Mouse (Mus musculus): ENCODE data around the gene Lsm2. TPM values are rescaled to one million over a fixed set of nuclear protein-coding genes. Genes with fewer than 3 reads are reported as not detected.

Gene Lsm2
- 151 and 159 TPM in 2 replicates for polyA plus RNA-seq (2014; fragmentation: Nextera tagmentation; extraction: Ambion mirVana)

- Histone ChIP-seq H3K9me3 (ENCODE audit: control insufficient read depth, low read length) (no peaks in the 10 kb centered on the region), H3K27me3 (replicated peaks; ENCODE audit: control insufficient read depth, insufficient read depth, low read length) (no peaks in the 10 kb centered on the region), H3K4me1 (ENCODE audit: control insufficient read depth, insufficient read depth, low read length) (peaks cover 6% of the 10 kb centered on the region), H3K36me3 (ENCODE audit: control insufficient read depth, insufficient read depth, low read length) (peaks cover 26% of the 10 kb centered on the region), H3K9ac (ENCODE audit: low read depth, low read length) (peak within 1 kb of the TSS; percentile 90), H3K4me2 (ENCODE audit: low read depth, low read length) (peak within 1 kb of the TSS; percentile 93), H3K4me3 (ENCODE audit: low read depth, low read length) (peak within 1 kb of the TSS; percentile 83), H3K27ac (replicated peaks; ENCODE audit: low read depth, low read length) (peak within 1 kb of the TSS; percentile 97)
- WGBS = 0% methylated on average over 48 of the region's 58 CpGs
- peak; percentile 96 for ATAC-seq (ENCODE audit: low read depth)
- DNase-seq (ENCODE audit: low spot score) = peak; percentile 97
Observed at GRCm38 (mm10) chr17:34981690-34982180, at the start of gene Lsm2. Lsm2 (plus strand) TSS chr17:34981862.

- peaks cover 5% of the 10 kb centered on the region; the same call in 1 of the 2 replicates for H3K36me3 ChIP-seq (ENCODE audit: control insufficient read depth, insufficient read depth, low read length)
- ATAC-seq (ENCODE audit: low read depth) = no peak
- H3K4me1 ChIP-seq (ENCODE audit: control insufficient read depth, insufficient read depth, low read length) = peaks cover 7% of the 10 kb centered on the region
- peak overlapping the region; percentile 71 for H3K4me3 ChIP-seq (ENCODE audit: low read depth, low read length)
- H3K9ac ChIP-seq (ENCODE audit: low read depth, low read length) = peak overlapping the region; percentile 81
- no peak overlapping the region for H3K27ac ChIP-seq (replicated peaks; ENCODE audit: low read depth, low read length)
- no peaks in the 10 kb centered on the region for H3K9me3 ChIP-seq (ENCODE audit: control insufficient read depth, low read length)
- H3K4me2 ChIP-seq (ENCODE audit: low read depth, low read length) = peak overlapping the region; percentile 72
- no peaks in the 10 kb centered on the region for H3K27me3 ChIP-seq (replicated peaks; ENCODE audit: control insufficient read depth, insufficient read depth, low read length)
- 89% methylated on average over 8 of the region's 8 CpGs for WGBS
- no peak for DNase-seq (ENCODE audit: low spot score)
Observed at GRCm38 (mm10) chr17:34932287-34932686, 49.4 kb upstream of the Lsm2 start.

- Histone ChIP-seq H3K27ac (replicated peaks; ENCODE audit: low read depth, low read length) (no peak overlapping the region), H3K27me3 (replicated peaks; ENCODE audit: control insufficient read depth, insufficient read depth, low read length) (no peaks in the 10 kb centered on the region), H3K4me3 (ENCODE audit: low read depth, low read length) (no peak overlapping the region), H3K9me3 (ENCODE audit: control insufficient read depth, low read length) (no peaks in the 10 kb centered on the region), H3K4me2 (ENCODE audit: low read depth, low read length) (no peak overlapping the region), H3K9ac (ENCODE audit: low read depth, low read length) (0 out of 2 replicates have a peak overlapping the region, but pooled peaks have one; percentile 30), H3K36me3 (ENCODE audit: control insufficient read depth, insufficient read depth, low read length) (peaks cover 5% of the 10 kb centered on the region; the same call in 1 of the 2 replicates), H3K4me1 (ENCODE audit: control insufficient read depth, insufficient read depth, low read length) (peaks cover 7% of the 10 kb centered on the region)
- ATAC-seq (ENCODE audit: low read depth) (no peak), DNase-seq (ENCODE audit: low spot score) (no peak)
- 46% methylated on average over 24 of the region's 24 CpGs for whole genome bisulfite sequencing
Observed at GRCm38 (mm10) chr17:34934031-34934430, 47.6 kb upstream of the Lsm2 start.

DNA sequence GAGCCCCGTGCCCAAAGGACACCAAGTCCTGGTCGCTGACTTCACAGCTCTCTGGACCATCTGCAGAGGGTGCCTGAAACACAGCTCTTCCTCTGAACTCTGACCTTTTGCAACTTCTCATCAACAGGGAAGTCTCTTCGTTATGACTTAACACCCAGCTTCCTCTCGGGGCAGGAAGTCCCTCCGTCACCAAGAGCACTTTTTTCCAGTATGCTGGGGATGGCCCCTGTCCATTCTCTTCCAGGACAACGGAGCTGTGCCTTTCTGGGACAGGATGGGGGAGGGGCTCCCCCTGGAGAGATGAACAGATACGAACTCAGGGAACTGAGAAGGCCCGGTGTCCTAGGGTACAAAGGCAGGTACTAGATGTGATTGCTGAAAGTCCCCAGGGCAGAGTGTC, 46.8 kb upstream of the Lsm2 start:
- Histone ChIP-seq H3K9ac (ENCODE audit: low read depth, low read length) (no peak overlapping the region), H3K27me3 (replicated peaks; ENCODE audit: control insufficient read depth, insufficient read depth, low read length) (no peaks in the 10 kb centered on the region), H3K36me3 (ENCODE audit: control insufficient read depth, insufficient read depth, low read length) (peaks cover 5% of the 10 kb centered on the region; the same call in 1 of the 2 replicates), H3K4me2 (ENCODE audit: low read depth, low read length) (no peak overlapping the region), H3K27ac (replicated peaks; ENCODE audit: low read depth, low read length) (no peak overlapping the region), H3K4me1 (ENCODE audit: control insufficient read depth, insufficient read depth, low read length) (peaks cover 7% of the 10 kb centered on the region), H3K4me3 (ENCODE audit: low read depth, low read length) (no peak overlapping the region), H3K9me3 (ENCODE audit: control insufficient read depth, low read length) (no peaks in the 10 kb centered on the region)
- ATAC-seq (ENCODE audit: low read depth) = no peak
- WGBS = 37% methylated on average over 8 of the region's 8 CpGs
- DNase-seq (ENCODE audit: low spot score) = no peak

DNA sequence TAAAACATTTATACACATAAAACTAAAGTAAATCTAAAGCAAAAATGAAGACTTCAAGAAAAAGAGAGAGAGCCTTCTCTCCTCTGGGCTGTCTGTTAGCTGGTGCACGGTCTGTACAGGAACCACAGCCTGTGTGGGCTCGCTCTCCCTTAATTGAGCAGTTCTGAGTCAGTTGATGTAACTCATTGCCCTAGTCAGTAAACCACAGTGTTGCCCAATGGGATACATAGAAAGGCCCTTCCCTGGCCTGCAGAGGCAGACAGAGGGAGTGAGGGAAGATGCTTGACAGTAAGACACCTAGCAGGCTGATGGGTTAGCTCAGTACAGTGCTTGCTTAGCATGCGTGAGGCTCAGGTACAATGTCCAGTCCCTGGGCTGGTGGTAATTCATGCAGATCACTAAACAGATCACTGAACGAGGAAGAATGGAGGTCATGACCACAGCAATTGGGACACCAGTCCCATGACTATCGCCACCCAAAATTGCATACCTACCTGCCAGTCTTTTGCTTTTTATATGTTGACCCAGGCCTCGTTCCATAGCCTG, 43.6 kb upstream of the Lsm2 start:
- H3K4me3 ChIP-seq (ENCODE audit: low read depth, low read length) = no peak overlapping the region
- no peaks in the 10 kb centered on the region for H3K9me3 ChIP-seq (ENCODE audit: control insufficient read depth, low read length)
- DNase-seq (ENCODE audit: low spot score) (no peak), ATAC-seq (ENCODE audit: low read depth) (no peak)
- no peak overlapping the region for H3K4me2 ChIP-seq (ENCODE audit: low read depth, low read length)
- peaks cover 5% of the 10 kb centered on the region; the same call in 1 of the 2 replicates for H3K36me3 ChIP-seq (ENCODE audit: control insufficient read depth, insufficient read depth, low read length)
- 82% methylated on average over 6 of the region's 6 CpGs for WGBS
- H3K27ac ChIP-seq (replicated peaks; ENCODE audit: low read depth, low read length) = no peak overlapping the region
- no peak overlapping the region for H3K9ac ChIP-seq (ENCODE audit: low read depth, low read length)
- no peaks in the 10 kb centered on the region for H3K27me3 ChIP-seq (replicated peaks; ENCODE audit: control insufficient read depth, insufficient read depth, low read length)
- peaks cover 5% of the 10 kb centered on the region; the same call in 1 of the 2 replicates for H3K4me1 ChIP-seq (ENCODE audit: control insufficient read depth, insufficient read depth, low read length)

GRCm38 (mm10) chr17:34941344-34942041, 40.2 kb upstream of the Lsm2 start:
- H3K4me2 ChIP-seq (ENCODE audit: low read depth, low read length) = peak overlapping the region; percentile 50
- peak; percentile 22; the same call in 1 of the 2 replicates for ATAC-seq (ENCODE audit: low read depth)
- 6% methylated on average over 15 of the region's 15 CpGs for WGBS

GRCm38 (mm10) chr17:34943128-34943815, 38.4 kb upstream of the Lsm2 start:
- Histone ChIP-seq H3K4me2 (ENCODE audit: low read depth, low read length) (no peak overlapping the region), H3K36me3 (ENCODE audit: control insufficient read depth, insufficient read depth, low read length) (no peaks in the 10 kb centered on the region), H3K9me3 (ENCODE audit: control insufficient read depth, low read length) (no peaks in the 10 kb centered on the region), H3K4me1 (ENCODE audit: control insufficient read depth, insufficient read depth, low read length) (peaks cover 5% of the 10 kb centered on the region; the same call in 1 of the 2 replicates), H3K27ac (replicated peaks; ENCODE audit: low read depth, low read length) (no peak overlapping the region), H3K9ac (ENCODE audit: low read depth, low read length) (no peak overlapping the region), H3K27me3 (replicated peaks; ENCODE audit: control insufficient read depth, insufficient read depth, low read length) (no peaks in the 10 kb centered on the region), H3K4me3 (ENCODE audit: low read depth, low read length) (no peak overlapping the region)
- DNase-seq (ENCODE audit: low spot score) (no peak), ATAC-seq (ENCODE audit: low read depth) (no peak)
- WGBS = 76% methylated on average over 4 of the region's 4 CpGs

More at GRCm38 (mm10) chr17:34941344-34942041, 40.2 kb upstream of the Lsm2 start:
- Histone ChIP-seq H3K27ac (replicated peaks; ENCODE audit: low read depth, low read length) (no peak overlapping the region), H3K27me3 (replicated peaks; ENCODE audit: control insufficient read depth, insufficient read depth, low read length) (no peaks in the 10 kb centered on the region), H3K9ac (ENCODE audit: low read depth, low read length) (peak overlapping the region; percentile 51), H3K4me1 (ENCODE audit: control insufficient read depth, insufficient read depth, low read length) (peaks cover 5% of the 10 kb centered on the region; the same call in 1 of the 2 replicates), H3K4me3 (ENCODE audit: low read depth, low read length) (peak overlapping the region; percentile 20), H3K9me3 (ENCODE audit: control insufficient read depth, low read length) (no peaks in the 10 kb centered on the region), H3K36me3 (ENCODE audit: control insufficient read depth, insufficient read depth, low read length) (no peaks in the 10 kb centered on the region)
- DNase-seq (ENCODE audit: low spot score) = no peak

GRCm38 (mm10) chr17:34944362-34944761, 37.3 kb upstream of the Lsm2 start:
- no peaks in the 10 kb centered on the region for H3K27me3 ChIP-seq (replicated peaks; ENCODE audit: control insufficient read depth, insufficient read depth, low read length)
- no peaks in the 10 kb centered on the region for H3K9me3 ChIP-seq (ENCODE audit: control insufficient read depth, low read length)
- H3K9ac ChIP-seq (ENCODE audit: low read depth, low read length) = no peak overlapping the region
- H3K4me1 ChIP-seq (ENCODE audit: control insufficient read depth, insufficient read depth, low read length) = peaks cover 5% of the 10 kb centered on the region; the same call in 1 of the 2 replicates
- no peak overlapping the region for H3K4me2 ChIP-seq (ENCODE audit: low read depth, low read length)
- peaks cover under 1% of the 10 kb centered on the region for H3K36me3 ChIP-seq (ENCODE audit: control insufficient read depth, insufficient read depth, low read length)
- H3K4me3 ChIP-seq (ENCODE audit: low read depth, low read length) = no peak overlapping the region
- ATAC-seq (ENCODE audit: low read depth) (no peak), DNase-seq (ENCODE audit: low spot score) (no peak)
- H3K27ac ChIP-seq (replicated peaks; ENCODE audit: low read depth, low read length) = no peak overlapping the region
